Mouse (Mus musculus): ENCODE data around the gene Elp4.

Elp4 gene

GRCm38 (mm10) chr2:105903896-105904756, at the start of gene Elp4, which contains the start of gene Immp1l:
Elp4 (minus strand) TSS chr2:105904564.
Immp1l (plus strand) TSS chr2:105904638.
- DNase-seq (ENCODE audit: low spot score) = peak; percentile 93

DNA sequence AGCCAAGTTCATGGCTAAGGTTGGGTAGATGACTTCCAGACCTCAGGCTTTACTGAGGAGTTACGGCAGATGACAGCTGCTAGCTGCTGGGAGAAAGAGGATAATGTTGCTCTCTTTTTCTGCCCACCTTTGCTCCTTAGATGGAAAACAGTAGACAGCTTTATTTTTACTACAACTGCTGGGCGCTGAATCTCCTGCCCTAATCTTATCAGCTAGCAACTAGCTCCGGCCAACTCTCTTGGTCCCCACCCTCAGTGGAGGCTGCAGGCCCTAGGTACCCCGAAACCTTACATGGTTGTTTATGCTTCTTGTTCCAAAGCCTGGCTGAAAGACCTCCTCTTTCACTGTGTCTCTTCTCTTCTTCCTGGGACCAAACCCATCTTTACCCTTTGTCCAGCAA, 49.5 kb upstream of the Elp4 start:
- no peak for DNase-seq (ENCODE audit: low spot score)

- DNase-seq (ENCODE audit: low spot score) = no peak
Observed at GRCm38 (mm10) chr2:105951350-105951940, 47.1 kb upstream of the Elp4 start.

GRCm38 (mm10) chr2:105950131-105950530, 45.8 kb upstream of the Elp4 start:
- DNase-seq (ENCODE audit: low spot score) = no peak

DNA sequence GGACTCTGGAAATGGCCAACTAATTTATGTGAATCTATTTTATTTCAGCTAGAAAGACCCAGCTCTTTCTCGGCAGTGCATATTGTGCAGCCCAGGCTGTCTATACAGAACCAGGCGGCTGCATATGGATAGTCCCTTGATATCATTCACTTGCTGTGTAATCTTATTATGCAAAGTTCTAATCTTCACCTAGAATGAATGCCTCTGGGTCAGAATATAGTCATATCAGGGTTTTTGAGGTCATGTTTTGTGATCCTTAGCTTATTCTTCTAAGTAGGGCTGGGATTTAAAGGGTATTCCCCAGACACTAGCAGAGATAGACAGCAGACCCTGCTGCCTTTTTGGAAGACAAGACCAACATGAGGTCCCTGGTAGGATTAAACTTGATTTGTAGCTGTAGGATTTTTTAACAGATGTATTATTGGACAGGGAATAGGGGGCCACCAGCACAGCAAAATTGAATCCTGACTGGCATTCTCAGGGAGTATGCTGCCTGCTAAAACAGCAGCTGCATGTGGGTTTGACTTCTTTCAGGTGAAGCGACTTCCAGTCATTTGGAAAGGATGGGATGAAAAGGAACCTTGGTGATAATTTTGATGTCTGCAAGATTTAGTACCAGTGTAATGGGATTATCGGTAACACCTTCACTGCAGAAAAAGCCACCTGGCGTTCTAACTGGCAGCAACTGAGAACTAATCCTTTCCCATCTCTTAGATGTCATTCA, 13.4 kb upstream of the Elp4 start:
- no peak for DNase-seq (ENCODE audit: low spot score)

DNA sequence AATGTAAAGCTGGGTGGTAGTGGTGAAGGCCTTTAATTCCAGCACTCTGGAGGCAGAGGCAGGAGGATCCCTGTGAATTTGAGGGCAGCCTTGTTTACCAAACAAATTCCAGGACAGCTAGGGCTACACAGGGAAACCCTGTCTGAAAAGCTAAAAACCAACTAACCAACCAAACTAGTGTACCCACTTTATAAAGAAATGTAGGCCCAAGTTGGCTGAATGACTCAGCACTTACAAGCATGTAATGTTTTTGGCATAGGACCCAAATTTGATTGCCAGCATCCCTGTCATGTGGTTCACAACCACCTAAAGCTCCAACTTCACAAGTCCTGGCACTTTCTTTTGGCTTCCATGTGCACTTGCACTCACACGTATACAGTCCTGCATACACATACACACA, 12.3 kb upstream of the Elp4 start:
- DNase-seq (ENCODE audit: low spot score) = no peak

DNA sequence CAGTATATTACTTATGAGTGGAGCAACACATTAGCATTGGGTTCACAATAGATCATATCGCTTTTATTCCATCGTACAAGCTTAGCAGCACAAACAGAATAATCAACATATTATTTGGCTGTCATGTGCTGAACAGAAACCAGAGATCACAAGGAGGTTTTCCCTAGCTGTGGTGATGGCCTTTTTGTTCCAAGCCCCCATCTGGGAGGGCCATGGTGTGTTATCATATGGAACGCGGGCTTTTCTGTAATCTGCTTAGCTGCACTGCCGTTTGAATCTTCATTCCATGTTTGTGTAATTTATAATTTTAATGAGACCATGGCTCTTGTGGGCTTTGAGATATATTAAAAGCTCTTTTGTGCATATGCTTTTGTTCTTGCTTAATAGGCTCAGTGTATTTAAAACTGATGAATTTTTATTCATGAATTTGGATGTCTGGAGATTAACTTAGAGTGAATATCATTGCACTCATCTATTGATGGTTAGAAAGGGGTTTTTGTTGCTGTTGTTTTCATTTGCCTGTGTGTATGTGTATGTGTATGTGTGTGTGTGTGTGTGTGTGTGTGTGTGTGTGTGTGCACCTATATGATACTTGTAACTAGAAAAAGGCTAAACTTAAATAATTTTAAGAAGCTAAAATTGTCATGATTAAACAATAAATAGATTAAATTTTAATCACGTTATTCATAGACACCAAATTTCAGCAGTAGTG, 9.4 kb upstream of the Elp4 start:
- DNase-seq (ENCODE audit: low spot score) = no peak

GRCm38 (mm10) chr2:105910611-105911010, 6.2 kb upstream of the Elp4 start:
- no peak for DNase-seq (ENCODE audit: low spot score)

DNA sequence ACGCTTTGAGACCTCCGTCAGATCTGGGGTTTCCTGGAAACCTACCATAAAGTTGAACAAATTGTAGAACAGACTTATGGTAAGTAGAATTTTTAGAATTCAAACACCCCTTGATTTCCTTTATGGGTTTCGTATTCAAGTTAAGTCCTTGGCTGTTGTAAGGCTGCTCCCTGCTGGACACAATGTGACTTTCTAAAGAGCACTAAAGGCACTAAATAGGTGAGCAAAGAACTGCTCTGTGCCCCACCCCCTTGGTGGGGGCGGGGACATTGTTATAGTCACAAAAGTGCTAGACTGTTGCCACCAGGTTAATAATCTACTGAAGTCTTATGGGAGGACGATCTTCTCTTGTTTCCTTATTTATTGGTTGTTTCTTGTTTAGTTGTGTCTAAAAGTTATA, 4.0 kb upstream of the Elp4 start:
- no peak for DNase-seq (ENCODE audit: low spot score)

- DNase-seq (ENCODE audit: low spot score) = no peak
Observed at GRCm38 (mm10) chr2:105904757-105905146, 388 bp upstream of the Elp4 start.

DNA sequence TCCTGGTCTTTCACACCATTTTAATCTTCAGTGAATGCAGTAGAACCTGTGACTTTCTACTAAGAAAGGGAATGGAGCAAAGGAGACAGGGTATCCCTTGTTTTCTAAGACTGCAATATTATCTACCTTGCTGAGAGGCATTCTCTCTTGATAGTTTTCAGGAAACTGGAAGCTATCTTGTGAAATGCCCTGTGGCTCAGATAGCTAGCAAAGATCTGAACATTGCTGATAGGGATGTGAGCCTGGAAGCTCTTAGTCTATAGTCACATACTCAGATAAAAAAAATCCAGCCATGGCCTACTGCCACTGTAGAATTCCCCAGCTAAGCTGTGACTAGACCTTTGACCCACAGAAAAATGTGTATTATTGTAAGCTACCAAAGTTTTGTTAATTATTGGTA, 13.5 kb downstream of the Elp4 start:
- DNase-seq (ENCODE audit: low spot score) = no peak

GRCm38 (mm10) chr2:105873403-105873802, 31.0 kb downstream of the Elp4 start:
- DNase-seq (ENCODE audit: low spot score) = no peak

GRCm38 (mm10) chr2:105854740-105855139, 49.6 kb downstream of the Elp4 start:
- DNase-seq (ENCODE audit: low spot score) = no peak

DNA sequence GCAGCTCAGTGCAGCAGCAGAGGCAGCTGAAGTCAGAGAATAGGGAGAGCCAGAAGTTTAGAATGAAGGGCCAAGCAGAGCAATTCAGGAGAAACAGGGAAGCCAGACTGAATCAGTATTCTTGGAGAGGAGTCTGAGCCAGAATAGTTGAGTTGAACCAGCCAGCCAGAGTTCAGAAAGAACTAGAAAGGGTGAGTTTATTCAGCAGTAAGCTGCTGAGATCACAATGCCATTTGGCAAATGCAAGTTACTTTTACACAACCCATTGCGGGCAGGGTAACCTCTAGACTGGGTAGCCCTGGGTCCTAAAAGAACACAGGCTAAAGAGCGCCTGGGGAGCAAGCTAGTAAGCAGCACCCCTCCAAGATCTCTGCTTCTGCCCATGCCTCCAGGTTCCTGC, 51.4 kb downstream of the Elp4 start:
- no peak for DNase-seq (ENCODE audit: low spot score)

GRCm38 (mm10) chr2:105851714-105852293, 52.6 kb downstream of the Elp4 start:
- no peak for DNase-seq (ENCODE audit: low spot score)

GRCm38 (mm10) chr2:105843151-105843550, 61.2 kb downstream of the Elp4 start:
- DNase-seq (ENCODE audit: low spot score) = no peak

DNA sequence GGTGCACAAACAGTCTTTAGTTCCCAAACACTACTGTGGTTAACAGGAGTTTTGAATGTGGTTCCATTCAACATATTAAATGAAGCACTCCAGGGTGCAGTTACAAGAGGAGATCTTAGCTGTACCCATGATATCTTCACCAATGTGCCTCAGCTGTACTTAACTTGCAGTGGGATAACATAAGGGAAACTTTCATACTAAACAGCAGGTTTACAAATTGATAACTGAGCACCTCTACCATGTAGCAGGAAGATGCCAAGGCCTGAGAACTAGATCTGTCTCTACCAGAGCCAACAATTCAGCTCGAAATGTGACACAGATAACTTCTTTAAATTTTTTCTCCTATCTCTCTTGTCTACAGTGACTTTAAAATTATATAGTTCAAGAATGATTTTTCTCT, 86.4 kb downstream of the Elp4 start:
- DNase-seq (ENCODE audit: low spot score) = no peak

DNA sequence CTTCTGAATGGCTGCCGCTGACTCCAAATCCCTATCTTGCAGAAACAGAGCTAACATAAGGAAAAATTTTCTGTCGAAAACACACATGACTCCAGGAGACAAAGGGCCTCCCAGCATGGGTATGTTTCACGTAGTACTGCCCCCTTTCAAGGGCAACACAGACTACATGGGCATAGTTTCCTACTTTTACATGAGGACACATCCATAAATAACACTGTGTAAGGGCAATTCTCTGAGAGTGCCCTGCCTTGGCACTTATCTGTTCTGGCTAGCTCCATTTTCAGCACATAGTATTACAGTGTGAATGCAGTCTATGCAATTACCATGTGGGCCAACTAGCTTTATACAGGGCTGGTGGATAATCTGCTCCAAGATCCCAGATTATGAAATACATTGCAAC, 89.2 kb downstream of the Elp4 start:
- DNase-seq (ENCODE audit: low spot score) = no peak

GRCm38 (mm10) chr2:105813041-105813440, 91.3 kb downstream of the Elp4 start:
- no peak for DNase-seq (ENCODE audit: low spot score)

- DNase-seq (ENCODE audit: low spot score) = no peak
Observed at GRCm38 (mm10) chr2:105810286-105810685, 94.1 kb downstream of the Elp4 start.

DNA sequence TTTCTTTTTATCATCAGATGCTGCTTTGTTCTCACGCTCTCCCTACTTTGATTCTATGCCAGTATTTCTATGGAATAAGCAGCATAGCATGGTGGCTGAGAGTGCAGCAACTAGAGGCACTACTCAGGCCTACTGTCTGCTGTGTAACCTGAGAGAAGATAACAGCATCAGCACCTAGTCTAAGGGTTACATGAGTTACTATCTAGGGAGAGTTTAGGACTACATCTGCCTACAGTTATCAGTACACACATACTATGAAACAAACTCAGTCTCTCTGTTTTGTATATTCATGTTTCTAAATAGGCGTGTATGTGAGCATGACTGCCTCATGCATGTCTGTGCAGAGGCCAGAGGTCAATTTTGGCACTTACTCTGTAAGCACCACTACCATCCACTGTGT, 97.8 kb downstream of the Elp4 start:
- DNase-seq (ENCODE audit: low spot score) = no peak

- no peak for DNase-seq (ENCODE audit: low spot score)
Observed at GRCm38 (mm10) chr2:105806047-105806446, 98.3 kb downstream of the Elp4 start.
